Mouse (Mus musculus) ovary, postnatal 10 days (tissue): Measurements from ENCODE around the gene Mill1.
"Not testable (repeated sequence)": the region's sequence is repeated elsewhere in the genome, so short reads cannot be mapped to it uniquely, and the experiment has no call there.

ENCODE experiments used
- DNase-seq: peaks from one replicate; pipeline ENCODE4 v3.0.0; 2022; ENCODE audit warnings: low spot score

Mill1 gene

DNA sequence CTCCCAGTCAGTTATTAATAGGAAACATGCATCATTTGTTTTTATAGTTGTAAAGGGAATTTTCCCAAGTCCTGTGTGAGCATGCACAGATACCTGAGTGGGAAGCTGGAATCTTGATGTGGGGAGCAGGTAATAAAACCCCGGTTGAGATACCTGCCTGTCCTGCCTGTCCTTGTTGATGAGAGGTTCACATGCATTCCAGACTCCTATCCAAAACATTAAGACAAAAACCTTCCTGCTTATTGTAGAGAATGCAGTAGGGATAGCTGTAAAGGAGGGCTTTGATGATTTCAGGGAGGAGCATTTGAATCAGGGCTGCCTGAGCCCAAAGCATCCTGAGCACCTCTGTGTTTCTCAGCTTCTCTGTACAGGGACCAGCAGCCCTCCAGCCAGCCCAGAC is at the start of gene Mill1:
Gene Mill1, plus strand, starts transcription at position 301 of the 400 bp plus-strand sequence.
- no peak for DNase-seq

DNA sequence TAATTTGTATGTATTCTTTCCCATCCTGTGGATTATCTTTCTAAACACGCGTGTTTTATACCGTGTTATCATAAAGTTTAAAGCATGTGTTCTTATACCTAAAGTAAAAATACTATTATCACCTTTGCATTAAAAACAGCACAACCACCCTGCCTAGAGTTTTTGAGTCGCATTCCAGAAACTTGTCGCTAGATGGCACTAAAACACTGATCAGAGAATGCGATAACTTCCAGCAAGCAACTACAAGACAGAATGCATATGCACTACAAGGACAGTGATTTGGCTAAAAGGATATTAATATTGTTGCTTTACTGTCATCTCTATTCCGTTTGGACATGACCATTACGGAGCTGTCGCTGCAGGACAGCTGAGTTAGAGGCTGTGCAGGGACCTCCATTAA is 34.2 kb upstream of the Mill1 start:
- DNase-seq = no peak

GRCm38 (mm10) chr7:18214699-18215098 is 30.4 kb upstream of the Mill1 start:
- DNase-seq = no peak

- no peak for DNase-seq
Measured at GRCm38 (mm10) chr7:18238561-18238960, 6.6 kb upstream of the Mill1 start.

DNA sequence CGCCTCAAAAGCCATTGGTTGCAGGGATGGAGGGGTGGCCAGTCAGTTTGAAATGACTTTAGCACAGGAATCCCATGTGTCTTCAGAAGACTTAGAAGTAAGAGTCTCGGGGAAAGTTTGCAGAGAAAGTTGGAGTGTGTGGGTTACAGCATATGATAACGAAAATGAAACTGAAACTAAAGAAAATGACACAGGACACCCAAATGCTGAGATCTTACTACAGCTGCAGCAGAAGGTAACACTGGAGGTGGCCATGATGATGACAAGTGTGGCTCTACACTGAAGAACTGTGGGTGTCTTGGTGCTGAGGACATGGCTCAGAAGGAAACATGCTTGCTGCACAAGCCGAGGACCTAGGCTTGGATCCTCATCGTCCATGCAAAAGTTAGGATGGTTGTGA is 3.9 kb upstream of the Mill1 start:
- no peak for DNase-seq

DNA sequence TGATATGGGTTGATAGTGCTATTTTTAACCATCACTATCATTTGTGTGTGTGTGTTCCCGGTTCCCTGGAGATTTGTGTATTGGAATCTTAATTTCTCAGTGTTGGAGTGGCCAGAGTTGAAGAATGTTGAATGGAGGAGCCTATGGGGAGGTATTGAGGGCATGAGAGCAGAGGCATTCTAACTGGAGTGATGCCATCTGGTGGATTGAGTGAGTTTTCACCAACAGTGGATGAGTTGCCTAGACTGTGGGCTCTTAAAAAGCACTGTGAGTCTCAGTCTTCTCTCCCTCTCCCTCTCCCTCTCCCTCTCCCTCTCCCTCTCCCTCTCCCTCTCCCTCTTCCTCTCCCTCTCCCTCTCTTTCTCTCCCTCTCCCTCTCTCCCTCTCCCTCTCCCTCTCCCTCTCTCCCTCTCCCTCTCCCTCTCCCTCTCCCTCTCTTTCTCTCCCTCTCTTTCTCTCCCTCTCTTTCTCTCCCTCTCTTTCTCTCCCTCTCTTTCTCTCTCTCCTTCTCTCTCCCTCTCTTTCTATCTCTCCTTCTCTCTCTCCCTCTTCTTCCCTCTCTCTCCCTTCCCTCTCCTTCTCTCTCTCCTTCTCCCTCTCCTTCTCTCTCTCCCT is 1.1 kb upstream of the Mill1 start:
- DNase-seq = not testable (repeated sequence)

- no peak for DNase-seq
Measured at GRCm38 (mm10) chr7:18260219-18260618, 15.1 kb downstream of the Mill1 start.

DNA sequence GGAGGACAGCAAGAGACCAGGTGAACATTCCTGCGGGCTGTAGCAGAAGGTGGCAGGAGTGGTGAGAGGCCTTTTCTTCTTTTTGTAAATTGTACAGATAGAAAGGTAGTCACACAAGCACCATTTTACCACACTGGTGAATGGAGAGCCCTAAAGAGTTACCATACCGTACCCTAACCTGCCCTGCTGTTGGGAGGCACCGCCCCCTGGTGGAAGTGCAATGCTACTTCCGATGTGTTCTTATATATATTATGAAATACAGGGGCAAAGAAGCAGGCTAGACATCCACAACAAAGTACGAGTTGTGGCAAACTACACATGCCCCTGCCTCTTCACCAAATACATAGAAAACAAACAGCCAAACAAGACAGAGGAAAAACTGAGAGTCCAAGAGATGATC is 19.9 kb downstream of the Mill1 start:
- no peak for DNase-seq
